Mouse (Mus musculus) midbrain, embryonic 15.5 days (tissue): Measurements from ENCODE around the gene Ppp2r5d. TPM values are rescaled to one million over a fixed set of nuclear protein-coding genes. Genes with fewer than 3 reads are reported as not detected.

Experiments used
- polyA plus RNA-seq: library from polyadenylated mRNA; unstranded; fragments of >200 nt; fragmentation: Nextera tagmentation; extraction: Ambion mirVana; gene quantifications from 2 replicates; pipeline ENCODE4 v1.2.1, GENCODE M21; 2015

The Ppp2r5d gene
- polyA plus RNA-seq, 1 experiment from 2014 or later = 103 TPM

Other genes starting within 250 kb of the Ppp2r5d start
- gene Ttbk1, start 217.4 kb downstream of the Ppp2r5d start, polyA plus RNA-seq = 8.7 and 9.0 TPM in 2 replicates
- gene Dnph1, start 208.4 kb downstream of the Ppp2r5d start, polyA plus RNA-seq = 14.5 and 17.3 TPM in 2 replicates
- 25.0 and 26.7 TPM in 2 replicates for gene Cul9, start 158.7 kb downstream of the Ppp2r5d start, polyA plus RNA-seq
- 3.7 and 5.7 TPM in 2 replicates for gene Srf, start 148.9 kb downstream of the Ppp2r5d start, polyA plus RNA-seq
- 33.6 and 34.8 TPM in 2 replicates for gene Ptk7, start 75.6 kb downstream of the Ppp2r5d start, polyA plus RNA-seq
- 42.5 and 44.5 TPM in 2 replicates for gene Klc4, start 59.1 kb downstream of the Ppp2r5d start, polyA plus RNA-seq
- 60.6 and 74.5 TPM in 2 replicates for gene Mrpl2, start 58.9 kb downstream of the Ppp2r5d start, polyA plus RNA-seq
- gene Cul7, start 54.8 kb downstream of the Ppp2r5d start, polyA plus RNA-seq = 44.7 and 46.3 TPM in 2 replicates
- gene Rrp36, start 30.8 kb downstream of the Ppp2r5d start, polyA plus RNA-seq = 49.9 and 50.8 TPM in 2 replicates
- gene Mea1, start 26.3 kb downstream of the Ppp2r5d start, polyA plus RNA-seq = 277 and 304 TPM in 2 replicates
- 172 and 180 TPM in 2 replicates for gene Klhdc3, start 24.2 kb downstream of the Ppp2r5d start, polyA plus RNA-seq
- gene Pex6, start 6.4 kb upstream of the Ppp2r5d start, polyA plus RNA-seq = 28.2 and 31.9 TPM in 2 replicates
- gene Gnmt, start 24.1 kb upstream of the Ppp2r5d start, polyA plus RNA-seq = 0.65 and 1.3 TPM in 2 replicates
- gene Cnpy3, start 47.1 kb upstream of the Ppp2r5d start, polyA plus RNA-seq = 67.1 and 68.2 TPM in 2 replicates
- 0.18 and 0.39 TPM in 2 replicates for gene Ptcra, start 58.6 kb upstream of the Ppp2r5d start, polyA plus RNA-seq
- gene 2310039H08Rik, start 67.5 kb upstream of the Ppp2r5d start, polyA plus RNA-seq = 51.3 and 54.9 TPM in 2 replicates
- 80.6 and 83.1 TPM in 2 replicates for gene Rpl7l1, start 77.6 kb upstream of the Ppp2r5d start, polyA plus RNA-seq
- 10.5 and 12.8 TPM in 2 replicates for gene Bicral, start 153.4 kb upstream of the Ppp2r5d start, polyA plus RNA-seq
- 61.6 and 68.5 TPM in 2 replicates for gene Tbcc, start 185.6 kb upstream of the Ppp2r5d start, polyA plus RNA-seq
- not detected in 2 replicates for gene Prph2, start 205.3 kb upstream of the Ppp2r5d start, polyA plus RNA-seq